Mouse (Mus musculus) left cerebral cortex, adult 6 months (tissue): Measurements from ENCODE around the gene 1700012B09Rik. TPM values are rescaled to one million over a fixed set of nuclear protein-coding genes. Genes with fewer than 3 reads are reported as not detected.

Source experiments
- long read RNA-seq, 2 experiments: library from polyadenylated mRNA; unstranded; transcript quantifications; one replicate each; pipeline ENCODE4 v2.0.0; 2019 to 2020
- polyA plus RNA-seq: library from polyadenylated mRNA; unstranded; fragments of <200 nt; fragmentation: Nextera tagmentation; gene quantifications from 2 replicates; pipeline ENCODE4 v1.2.3, GENCODE M21; 2021

Gene 1700012B09Rik
- polyA plus RNA-seq = 2.0 and 2.2 TPM in 2 replicates
- long read RNA-seq, experiment 1, partial matches to known transcripts = 0 of 2 reads
- long read RNA-seq, experiment 1, other reads (novel, unspliced or antisense) = 0 of 2 reads
- long read RNA-seq, experiment 2, partial matches to known transcripts = 0 of 1 reads
- long read RNA-seq, experiment 2, other reads (novel, unspliced or antisense) = 0 of 1 reads

GRCm38 (mm10) chr9:14770803-14771471, at the start of gene 1700012B09Rik:
TSS of gene 1700012B09Rik (minus strand) at chr9:14771030.

GRCm38 (mm10) chr9:14784039-14785002, 13.5 kb upstream of the 1700012B09Rik start, which contains the start of the genes Mre11a and Ankrd49:
TSS of gene Mre11a (plus strand) at chr9:14784654.
TSS of gene Ankrd49 (minus strand) at chr9:14784856.

GRCm38 (mm10) chr9:14752001-14752522, 18.8 kb downstream of the 1700012B09Rik start, which contains the start of gene Fut4:
TSS of gene Fut4 (minus strand) at chr9:14752393.

GRCm38 (mm10) chr9:14740151-14740924, 30.5 kb downstream of the 1700012B09Rik start, which contains the start of gene Piwil4:
TSS of gene Piwil4 (minus strand) at chr9:14740733.

Other genes with a start within 250 kb of the 1700012B09Rik start
- gene Amotl1, start 126.0 kb downstream of the 1700012B09Rik start, polyA plus RNA-seq = 1.9 and 2.0 TPM in 2 replicates
- not detected in 2 replicates for gene Piwil4, start 30.3 kb downstream of the 1700012B09Rik start, polyA plus RNA-seq
- 0.08 and 0.17 TPM in 2 replicates for gene Fut4, start 18.6 kb downstream of the 1700012B09Rik start, polyA plus RNA-seq
- 3.5 and 4.6 TPM in 2 replicates for gene Mre11a, start 13.6 kb upstream of the 1700012B09Rik start, polyA plus RNA-seq
- gene Ankrd49, start 13.8 kb upstream of the 1700012B09Rik start, polyA plus RNA-seq = 12.0 and 15.6 TPM in 2 replicates
- 12.9 and 18.5 TPM in 2 replicates for gene Gpr83, start 89.2 kb upstream of the 1700012B09Rik start, polyA plus RNA-seq
- gene Izumo1r, start 132.9 kb upstream of the 1700012B09Rik start, polyA plus RNA-seq = not detected in 2 replicates